Mouse (Mus musculus) midbrain, embryonic 13.5 days (tissue): ENCODE results near the gene Gatad1. TPM values are rescaled to one million over a fixed set of nuclear protein-coding genes. Genes with fewer than 3 reads are reported as not detected.
A peak's percentile ranks its signal among the peaks of the same experiment; 100 is the strongest.
"Not testable (repeated sequence)": the region's sequence is repeated elsewhere in the genome, so short reads cannot be mapped to it uniquely, and the experiment has no call there.

ENCODE experiments used
- ATAC-seq: fragments of 200-750 bp; cut with Nextera tagmentation; 2 replicates; pipeline ENCODE4 v1.8.0; 2017; ENCODE audit warnings: mild to moderate bottlenecking, moderate TSS enrichment, moderate library complexity
- H3K27ac ChIP-seq: fragments of 300-500 bp; sonication (generic); 2 replicates; pipeline ENCODE4 v1.5.1; 2015; ENCODE audit warnings: inconsistent platforms, mild to moderate bottlenecking, moderate library complexity
- H3K27me3 ChIP-seq: fragments of 300-500 bp; sonication (generic); 2 replicates; pipeline ENCODE4 v1.6.1; 2015; ENCODE audit warnings: mild to moderate bottlenecking, inconsistent platforms
- H3K36me3 ChIP-seq: fragments of 300-500 bp; sonication (generic); 2 replicates; pipeline ENCODE4 v1.6.1; 2015; ENCODE audit warnings: mild to moderate bottlenecking, inconsistent platforms
- H3K4me1 ChIP-seq: fragments of 300-500 bp; sonication (generic); replicated peaks from 2 replicates; pipeline ENCODE4 v1.6.1; 2015; ENCODE audit warnings: inconsistent platforms
- H3K4me2 ChIP-seq: fragments of 300-500 bp; sonication (generic); replicated peaks from 2 replicates; pipeline ENCODE4 v1.6.1; 2015; ENCODE audit warnings: moderate library complexity, mild to moderate bottlenecking, inconsistent platforms
- H3K4me3 ChIP-seq: fragments of 300-500 bp; sonication (generic); replicated peaks from 2 replicates; pipeline ENCODE4 v1.5.1; 2015; ENCODE audit warnings: mild to moderate bottlenecking, inconsistent platforms
- H3K9ac ChIP-seq: fragments of 300-500 bp; sonication (generic); replicated peaks from 2 replicates; pipeline ENCODE4 v1.6.1; 2015; ENCODE audit warnings: mild to moderate bottlenecking, inconsistent platforms
- H3K9me3 ChIP-seq: fragments of 300-500 bp; sonication (generic); 2 replicates; pipeline ENCODE4 v1.6.1; 2016; ENCODE audit warnings: mild to moderate bottlenecking, inconsistent platforms
- WGBS: fragments of 180-500 bp; shearing (Covaris S2); methylation state at CpG from one replicate; pipeline ENCODE4 v1.1.7; 2015; 5-methylcytosine and 5-hydroxymethylcytosine counted together
- polyA plus RNA-seq: library from polyadenylated mRNA; unstranded; fragments of >200 nt; fragmentation: Nextera tagmentation; extraction: Ambion mirVana; gene quantifications from 2 replicates; pipeline ENCODE4 v1.2.1, GENCODE M21; 2015

The Gatad1 gene
- polyA plus RNA-seq, 1 experiment from 2014 or later, result 66.3 TPM

GRCm38 (mm10) chr5:3652903-3653575, 3.9 kb downstream of the Gatad1 start:
- H3K4me1 ChIP-seq, H3K9me3 ChIP-seq, H3K27ac ChIP-seq, H3K27me3 ChIP-seq, ATAC-seq, H3K4me3 ChIP-seq, H3K4me2 ChIP-seq, H3K36me3 ChIP-seq, H3K9ac ChIP-seq: not testable (repeated sequence)
- WGBS, result 96% methylated on average over 18 of the region's 25 CpGs

DNA sequence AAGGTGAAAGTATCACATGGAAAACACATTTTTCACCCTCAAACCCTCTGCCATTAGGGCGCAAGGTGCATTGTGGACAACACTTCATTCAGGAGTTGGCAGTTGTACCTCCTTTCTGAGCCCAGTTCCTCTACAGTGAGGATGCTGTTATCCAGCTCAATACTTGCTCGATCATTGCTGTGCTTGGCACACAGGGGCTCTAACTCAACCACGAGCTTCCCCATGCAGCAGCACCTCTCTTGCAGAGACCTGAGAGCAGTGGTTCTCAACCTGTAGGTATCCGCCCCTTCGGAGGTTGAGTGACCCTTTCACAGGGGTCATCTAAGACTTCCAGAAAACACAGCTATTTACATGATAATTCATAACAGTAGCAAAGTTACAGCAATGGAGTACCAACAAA, 5.4 kb downstream of the Gatad1 start:
- ATAC-seq, result no peak
- WGBS, result 91% methylated on average over 5 of the region's 5 CpGs
- Histone ChIP-seq H3K9me3 (no peaks in the 10 kb centered on the region), H3K36me3 (no peaks in the 10 kb centered on the region), H3K4me3 (no peak overlapping the region), H3K27me3 (no peaks in the 10 kb centered on the region), H3K4me2 (no peak overlapping the region), H3K9ac (no peak overlapping the region), H3K4me1 (peaks cover 2% of the 10 kb centered on the region), H3K27ac (no peak overlapping the region)

- Histone ChIP-seq H3K4me2 (no peak within 1 kb of the TSS), H3K27ac (no peak within 1 kb of the TSS), H3K9ac (no peak within 1 kb of the TSS), H3K27me3 (no peaks in the 10 kb centered on the region), H3K9me3 (no peaks in the 10 kb centered on the region), H3K4me3 (no peak within 1 kb of the TSS), H3K36me3 (no peaks in the 10 kb centered on the region), H3K4me1 (peaks cover 4% of the 10 kb centered on the region)
- no peak for ATAC-seq
- 72% methylated on average over 6 of the region's 6 CpGs for WGBS
These were observed 6.1 kb downstream of the Gatad1 start, which contains the start of gene Tmbim7 for GRCm38 (mm10) chr5:3650881-3651280. Gene Tmbim7 (plus strand): TSS chr5:3651181.

DNA sequence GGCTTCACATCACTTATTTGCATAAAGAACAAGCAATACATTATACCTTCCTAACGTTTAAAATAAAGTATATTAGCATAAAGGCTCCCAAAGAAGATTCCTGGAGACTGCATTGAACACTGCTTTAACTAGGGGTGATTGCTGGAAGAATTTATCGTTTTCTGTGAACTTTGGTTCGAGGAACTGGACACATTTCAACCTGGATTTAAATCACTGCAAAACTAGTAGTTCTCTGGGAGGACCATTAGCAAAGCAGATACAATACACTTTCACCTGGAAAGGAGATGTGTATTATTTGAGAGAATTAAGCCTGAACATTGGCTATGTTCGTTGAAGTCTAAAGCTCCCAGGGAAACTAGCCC, 8.2 kb downstream of the Gatad1 start:
- no peak overlapping the region for H3K4me2 ChIP-seq

DNA sequence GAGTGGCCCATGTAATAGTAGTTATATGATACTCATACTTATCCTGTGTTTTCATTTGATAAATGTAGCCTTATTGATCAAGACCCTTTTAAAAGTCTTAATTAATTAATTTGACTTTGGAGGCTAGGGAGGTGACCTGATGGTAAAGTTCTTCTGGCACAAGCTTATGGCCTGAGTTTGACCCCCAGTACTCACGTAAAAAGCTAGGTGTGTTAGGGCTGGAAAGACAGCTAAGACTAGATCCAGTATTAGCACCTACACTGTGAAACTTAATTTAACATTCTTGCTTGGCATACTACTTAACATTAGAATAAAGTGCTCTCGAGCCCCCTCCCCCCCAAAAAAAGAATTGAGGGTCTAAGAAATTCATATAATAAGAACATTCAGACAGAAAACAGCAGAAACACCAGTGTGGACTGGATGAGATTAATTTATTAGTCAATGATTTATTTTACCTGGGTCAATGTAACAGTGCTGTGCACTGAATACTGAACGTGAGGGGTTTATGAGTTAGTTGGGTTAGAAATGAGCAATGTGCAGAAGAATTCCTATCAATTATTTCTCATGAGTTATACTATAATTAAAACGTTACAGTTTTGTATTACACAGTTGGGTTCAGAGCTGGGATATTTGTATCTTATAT, 8.7 kb downstream of the Gatad1 start:
- Histone ChIP-seq H3K4me2 (peak overlapping the region; percentile 61), H3K9ac (no peak overlapping the region), H3K9me3 (no peaks in the 10 kb centered on the region), H3K4me1 (peaks cover 16% of the 10 kb centered on the region), H3K27ac (no peak overlapping the region), H3K27me3 (no peaks in the 10 kb centered on the region), H3K36me3 (peaks cover 16% of the 10 kb centered on the region), H3K4me3 (no peak overlapping the region)
- peak; percentile 55 for ATAC-seq
- WGBS, result 57% methylated on average over 4 of the region's 4 CpGs

More for the DNA sequence above, 8.2 kb downstream of the Gatad1 start:
- 76% methylated on average over 4 of the region's 4 CpGs for WGBS
- Histone ChIP-seq H3K27ac (no peak overlapping the region), H3K27me3 (no peaks in the 10 kb centered on the region), H3K9me3 (no peaks in the 10 kb centered on the region), H3K4me3 (no peak overlapping the region), H3K9ac (no peak overlapping the region), H3K4me1 (peaks cover 16% of the 10 kb centered on the region), H3K36me3 (peaks cover 14% of the 10 kb centered on the region)
- ATAC-seq, result no peak

GRCm38 (mm10) chr5:3647708-3648121, 9.3 kb downstream of the Gatad1 start:
- H3K4me1 ChIP-seq, result peaks cover 16% of the 10 kb centered on the region
- H3K36me3 ChIP-seq, result peaks cover 19% of the 10 kb centered on the region
- 1% methylated on average over 27 of the region's 46 CpGs for WGBS
- H3K27ac ChIP-seq, result peak overlapping the region; percentile 90
- ATAC-seq, result peak; percentile 98
- H3K4me2 ChIP-seq, result peak overlapping the region; percentile 61
- H3K9ac ChIP-seq, result peak overlapping the region; percentile 89
- peak overlapping the region; percentile 95 for H3K4me3 ChIP-seq
- H3K9me3 ChIP-seq, result no peaks in the 10 kb centered on the region
- H3K27me3 ChIP-seq, result no peaks in the 10 kb centered on the region

- WGBS, result 0% methylated on average over 49 of the region's 60 CpGs
- peak; percentile 92 for ATAC-seq
These were observed 9.8 kb downstream of the Gatad1 start for GRCm38 (mm10) chr5:3646991-3647707.

GRCm38 (mm10) chr5:3646539-3646938, 10.4 kb downstream of the Gatad1 start:
- peak overlapping the region; percentile 89 for H3K9ac ChIP-seq
- H3K27me3 ChIP-seq, result no peaks in the 10 kb centered on the region
- H3K36me3 ChIP-seq, result peaks cover 27% of the 10 kb centered on the region
- H3K27ac ChIP-seq, result no peak overlapping the region
- WGBS, result 19% methylated on average over 6 of the region's 6 CpGs
- no peaks in the 10 kb centered on the region for H3K9me3 ChIP-seq
- no peak for ATAC-seq
- peak overlapping the region; percentile 61 for H3K4me2 ChIP-seq
- peak overlapping the region; percentile 95 for H3K4me3 ChIP-seq
- peaks cover 16% of the 10 kb centered on the region for H3K4me1 ChIP-seq

More at GRCm38 (mm10) chr5:3646991-3647707, 9.8 kb downstream of the Gatad1 start:
- peak overlapping the region; percentile 95 for H3K4me3 ChIP-seq
- peak overlapping the region; percentile 89 for H3K9ac ChIP-seq
- H3K4me1 ChIP-seq, result peaks cover 16% of the 10 kb centered on the region
- no peaks in the 10 kb centered on the region for H3K27me3 ChIP-seq
- H3K36me3 ChIP-seq, result peaks cover 21% of the 10 kb centered on the region
- peak overlapping the region; percentile 90 for H3K27ac ChIP-seq
- H3K9me3 ChIP-seq, result no peaks in the 10 kb centered on the region
- H3K4me2 ChIP-seq, result peak overlapping the region; percentile 61

DNA sequence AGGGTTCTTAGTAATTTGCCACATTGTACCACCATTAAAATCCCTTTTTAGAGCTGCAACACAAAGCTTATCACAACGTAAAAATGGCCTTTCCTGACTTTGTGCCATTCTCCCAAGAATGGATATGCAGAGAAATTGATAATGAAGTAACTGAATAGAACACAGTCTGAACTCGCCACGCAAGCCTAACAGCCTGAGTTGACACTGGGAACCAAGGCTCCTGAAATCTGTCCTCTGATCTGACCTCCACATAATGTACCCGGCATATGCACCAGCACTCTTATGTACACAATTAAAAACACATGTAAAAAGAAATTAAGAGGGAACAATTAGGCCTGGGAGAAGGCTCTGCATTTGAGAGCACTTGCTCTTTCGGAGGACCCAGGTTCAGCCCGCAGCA, 11.7 kb downstream of the Gatad1 start:
- Histone ChIP-seq H3K27me3 (no peaks in the 10 kb centered on the region), H3K4me1 (peaks cover 16% of the 10 kb centered on the region), H3K9me3 (no peaks in the 10 kb centered on the region), H3K4me2 (0 out of 2 replicates have a peak overlapping the region, but pooled peaks have one; percentile 5), H3K4me3 (0 out of 2 replicates have a peak overlapping the region, but pooled peaks have one; percentile 1), H3K27ac (no peak overlapping the region), H3K9ac (peak overlapping the region; percentile 41; the same call in 1 of the 2 replicates), H3K36me3 (peaks cover 36% of the 10 kb centered on the region)
- ATAC-seq, result no peak
- WGBS, result 86% methylated on average over 6 of the region's 6 CpGs

DNA sequence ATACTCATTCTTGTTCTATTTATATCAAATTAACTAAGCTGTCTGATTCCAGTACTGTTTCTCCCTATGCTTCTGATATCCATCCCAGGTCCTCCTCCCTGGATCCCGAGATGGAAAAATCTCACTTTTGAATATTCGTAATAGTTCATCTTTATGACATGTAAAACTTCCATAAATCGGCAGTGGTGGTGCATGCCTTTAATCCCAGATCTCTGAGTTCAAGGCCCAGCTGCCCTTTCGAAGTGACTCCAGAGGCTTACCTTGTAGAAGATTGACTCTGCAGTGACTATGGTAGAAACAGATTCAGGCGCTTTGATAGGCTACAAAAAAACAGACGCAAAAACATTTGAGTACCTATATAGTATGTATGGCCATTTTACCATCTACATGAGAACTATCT, 12.4 kb downstream of the Gatad1 start:
- peaks cover 16% of the 10 kb centered on the region for H3K4me1 ChIP-seq
- no peak overlapping the region for H3K9ac ChIP-seq
- no peak overlapping the region for H3K27ac ChIP-seq
- H3K27me3 ChIP-seq, result no peaks in the 10 kb centered on the region
- no peaks in the 10 kb centered on the region for H3K9me3 ChIP-seq
- no peak overlapping the region for H3K4me2 ChIP-seq
- H3K4me3 ChIP-seq, result no peak overlapping the region
- H3K36me3 ChIP-seq, result peaks cover 40% of the 10 kb centered on the region
- no peak for ATAC-seq
- WGBS, result 96% methylated on average over 6 of the region's 6 CpGs

GRCm38 (mm10) chr5:3635286-3635685, 21.7 kb downstream of the Gatad1 start:
- no peaks in the 10 kb centered on the region for H3K9me3 ChIP-seq
- H3K27ac ChIP-seq, result no peak overlapping the region
- no peaks in the 10 kb centered on the region for H3K27me3 ChIP-seq
- WGBS, result 91% methylated on average over 8 of the region's 8 CpGs
- no peak overlapping the region for H3K4me3 ChIP-seq
- H3K9ac ChIP-seq, result no peak overlapping the region
- no peak for ATAC-seq
- H3K4me1 ChIP-seq, result no peaks in the 10 kb centered on the region
- H3K36me3 ChIP-seq, result peaks cover 45% of the 10 kb centered on the region
- H3K4me2 ChIP-seq, result no peak overlapping the region

GRCm38 (mm10) chr5:3633951-3634350, 23.0 kb downstream of the Gatad1 start:
- Histone ChIP-seq H3K4me1 (no peaks in the 10 kb centered on the region), H3K4me3 (no peak overlapping the region), H3K36me3 (peaks cover 49% of the 10 kb centered on the region), H3K27me3 (no peaks in the 10 kb centered on the region), H3K9ac (no peak overlapping the region), H3K27ac (no peak overlapping the region), H3K9me3 (no peaks in the 10 kb centered on the region), H3K4me2 (no peak overlapping the region)
- WGBS, result 75% methylated on average over 4 of the region's 4 CpGs
- no peak for ATAC-seq
